Mouse (Mus musculus) MN1 (cell line): Measurements from ENCODE around the gene Htatip2.

Experiments used
- DNase-seq: peaks from one replicate; pipeline ENCODE4 v3.0.0-alpha.2; 2016; ENCODE audit warnings: low spot score

The Htatip2 gene

GRCm38 (mm10) chr7:49786618-49787382 lies 27.9 kb downstream of the Htatip2 start:
- DNase-seq = peak; percentile 74

DNA sequence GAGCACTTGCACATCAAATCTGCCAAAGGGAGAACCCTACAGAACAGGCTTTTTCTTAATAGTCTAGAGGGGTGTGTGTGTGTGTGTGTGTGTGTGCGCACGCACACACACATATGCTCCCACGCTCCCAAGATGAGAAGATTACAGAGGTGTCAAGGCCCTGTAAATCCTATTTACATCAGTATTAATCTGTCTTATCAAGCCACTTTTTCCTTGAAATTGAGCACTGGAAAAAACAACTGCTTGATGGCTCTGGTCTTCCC lies 28.4 kb downstream of the Htatip2 start:
- DNase-seq = no peak

DNA sequence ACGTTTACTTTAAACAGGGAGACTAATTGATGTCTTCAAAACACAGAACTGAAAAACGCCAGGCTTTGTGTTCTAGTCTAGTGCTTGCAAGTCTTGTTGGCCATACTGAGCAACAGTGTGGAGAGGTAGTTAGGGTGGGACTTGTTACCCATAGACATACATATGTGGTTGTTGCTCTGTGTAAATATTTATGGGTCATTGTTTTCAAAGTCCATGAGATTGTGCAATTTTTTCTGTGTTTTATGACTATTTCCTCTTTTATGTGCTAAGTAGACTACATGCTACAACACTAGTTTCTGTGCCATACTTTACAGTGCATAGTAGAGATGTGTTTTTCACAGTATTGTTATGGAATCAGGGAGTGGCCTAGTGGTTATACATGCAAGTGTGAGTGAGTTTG lies 35.4 kb downstream of the Htatip2 start:
- no peak for DNase-seq

DNA sequence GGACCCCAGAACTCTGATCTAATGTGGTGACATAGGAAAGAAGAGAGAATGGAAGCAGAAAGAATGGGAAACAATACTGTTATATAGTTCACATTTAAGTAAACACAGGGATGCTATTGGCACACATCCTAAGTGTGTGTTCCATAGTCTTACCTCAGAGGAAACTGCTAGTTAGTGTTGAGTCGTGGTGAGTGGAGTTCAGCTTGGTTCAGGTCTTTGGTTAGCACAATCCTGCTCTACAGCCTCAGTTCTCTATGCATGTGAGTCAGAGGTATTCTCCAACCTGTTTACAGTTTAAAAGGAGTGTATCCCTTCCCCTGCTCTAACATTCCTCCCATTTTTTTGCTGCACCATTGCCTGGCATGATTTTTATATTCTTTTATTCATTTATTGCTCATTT lies 38.3 kb downstream of the Htatip2 start:
- DNase-seq = no peak

DNA sequence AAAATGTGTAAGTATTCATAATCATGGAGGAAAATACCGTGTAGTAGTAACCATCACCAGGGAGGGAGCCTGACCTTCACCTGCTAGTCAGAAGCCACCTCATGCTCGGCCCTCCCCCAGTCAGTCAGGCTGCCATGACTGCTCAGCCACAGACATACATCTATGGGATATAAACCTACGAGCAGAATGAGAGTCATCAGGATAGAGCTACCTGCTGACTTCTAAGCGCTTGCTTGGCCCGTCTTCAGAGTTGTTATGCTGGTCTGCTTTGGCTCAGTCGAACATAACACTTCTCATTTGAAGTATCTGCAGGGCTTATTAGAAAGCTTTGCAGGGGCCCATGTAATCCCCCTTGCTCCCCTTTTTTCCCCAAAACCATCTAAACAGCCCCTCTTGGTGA lies 44.6 kb downstream of the Htatip2 start:
- no peak for DNase-seq

- no peak for DNase-seq
These were observed 45.8 kb downstream of the Htatip2 start for GRCm38 (mm10) chr7:49804638-49805165.

GRCm38 (mm10) chr7:49805618-49806017 lies 46.7 kb downstream of the Htatip2 start:
- DNase-seq = no peak

GRCm38 (mm10) chr7:49807093-49807682 lies 48.3 kb downstream of the Htatip2 start:
- no peak for DNase-seq

- no peak for DNase-seq
These were observed 49.1 kb downstream of the Htatip2 start for GRCm38 (mm10) chr7:49807846-49808622.

- DNase-seq = no peak
These were observed 50.2 kb downstream of the Htatip2 start for GRCm38 (mm10) chr7:49809100-49809499.

DNA sequence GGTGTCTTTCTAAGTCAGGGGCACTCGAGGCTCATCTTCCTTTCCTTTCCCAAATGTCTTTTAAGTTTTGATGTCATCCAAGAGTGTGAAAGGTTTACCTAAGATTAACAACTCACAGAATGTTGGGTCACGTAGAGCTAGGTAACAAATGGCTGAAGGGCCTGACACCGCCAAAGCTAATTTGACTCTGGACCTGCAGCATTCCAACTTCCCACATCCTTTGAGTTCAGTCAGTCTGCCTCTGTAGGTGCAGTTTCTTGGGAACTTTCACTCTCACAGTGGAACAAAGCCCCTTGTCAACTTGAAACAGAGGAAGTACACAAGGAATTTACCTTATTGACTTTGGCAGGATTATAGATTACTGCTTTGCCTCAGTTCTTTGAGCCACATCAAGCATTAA lies 50.6 kb downstream of the Htatip2 start:
- DNase-seq = no peak

GRCm38 (mm10) chr7:49811346-49811745 lies 52.4 kb downstream of the Htatip2 start:
- DNase-seq = peak; percentile 11

DNA sequence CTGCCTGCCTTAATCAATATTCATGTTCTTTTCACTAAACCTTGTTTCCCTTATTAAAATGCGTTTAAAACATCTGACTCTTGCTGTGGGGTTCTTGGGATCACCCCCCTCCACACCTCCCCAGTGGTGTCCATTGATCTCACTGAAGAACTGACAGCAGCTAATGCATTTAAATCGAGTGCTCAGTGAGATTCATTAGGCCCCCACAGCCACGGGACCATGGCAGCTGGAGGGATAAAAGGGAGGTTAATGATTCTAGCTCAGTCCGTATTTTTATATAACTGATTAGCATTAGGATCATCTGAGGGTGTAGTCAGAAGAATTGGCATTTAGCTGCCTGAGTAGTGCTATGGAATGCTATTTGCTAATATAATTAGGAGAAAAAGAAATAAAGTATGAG lies 60.5 kb downstream of the Htatip2 start:
- no peak for DNase-seq

DNA sequence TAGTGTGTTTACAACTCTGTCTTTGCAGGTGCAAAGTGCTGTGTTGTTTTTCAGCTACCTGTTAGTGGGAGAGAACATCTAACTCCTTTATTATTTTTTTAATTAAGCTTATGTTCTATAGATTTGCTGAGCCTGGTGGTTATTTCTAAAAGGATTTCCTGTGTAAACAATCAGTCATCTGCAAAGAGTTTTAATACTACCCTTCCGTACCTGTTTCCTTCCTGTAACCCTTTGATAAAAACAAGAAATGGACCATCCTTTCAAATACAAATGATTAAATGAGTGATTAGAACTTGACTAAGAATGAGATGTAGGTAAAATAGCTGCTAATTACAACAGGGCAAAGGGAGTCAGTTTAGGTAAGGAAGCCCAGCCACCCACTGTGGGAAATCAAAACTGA lies 62.5 kb downstream of the Htatip2 start:
- no peak for DNase-seq

- peak; percentile 8 for DNase-seq
These were observed 63.1 kb downstream of the Htatip2 start for GRCm38 (mm10) chr7:49822028-49822427.
